Mouse (Mus musculus): ENCODE results near the gene Pard3b. TPM values are rescaled to one million over a fixed set of nuclear protein-coding genes. Genes with fewer than 3 reads are reported as not detected.
A peak's percentile ranks its signal among the peaks of the same experiment; 100 is the strongest.

Pard3b gene
- total RNA-seq, 1 experiment from 2014 or later: 1.6 TPM

- ATAC-seq (ENCODE audit: extremely low read depth, insufficient number of reproducible peaks, low FRiP score, poor library complexity, severe bottlenecking): peak; percentile 65
Measured at GRCm38 (mm10) chr1:62691175-62691574, 1052.6 kb downstream of the Pard3b start.

All from neutrophil, adult 5-6 weeks (primary cell).